Mouse (Mus musculus) stomach, postnatal 0 days (tissue): ENCODE data around the gene Extl2.

Experiments used
- CTCF ChIP-seq: IDR thresholded peaks from 2 replicates; pipeline ENCODE4 v1.5.1; 2016; ENCODE audit warnings: antibody characterized with exemption, low read depth, mild to moderate bottlenecking, moderate library complexity
- EP300 ChIP-seq: optimal IDR thresholded peaks from 2 replicates; pipeline ENCODE3; 2016; ENCODE audit warnings: antibody characterized with exemption

GRCm38 (mm10) chr3:116026996-116027395 lies 19.7 kb downstream of the Extl2 start:
- TF ChIP-seq EP300 (no peak), CTCF (no peak)
